Mouse (Mus musculus): ENCODE data around the gene Nhsl2.

Gene Nhsl2

GRCm38 (mm10) chrX:101983638-101984037 lies 134.5 kb downstream of the Nhsl2 start:
- DNase-seq (ENCODE audit: low spot score) = no peak

DNA sequence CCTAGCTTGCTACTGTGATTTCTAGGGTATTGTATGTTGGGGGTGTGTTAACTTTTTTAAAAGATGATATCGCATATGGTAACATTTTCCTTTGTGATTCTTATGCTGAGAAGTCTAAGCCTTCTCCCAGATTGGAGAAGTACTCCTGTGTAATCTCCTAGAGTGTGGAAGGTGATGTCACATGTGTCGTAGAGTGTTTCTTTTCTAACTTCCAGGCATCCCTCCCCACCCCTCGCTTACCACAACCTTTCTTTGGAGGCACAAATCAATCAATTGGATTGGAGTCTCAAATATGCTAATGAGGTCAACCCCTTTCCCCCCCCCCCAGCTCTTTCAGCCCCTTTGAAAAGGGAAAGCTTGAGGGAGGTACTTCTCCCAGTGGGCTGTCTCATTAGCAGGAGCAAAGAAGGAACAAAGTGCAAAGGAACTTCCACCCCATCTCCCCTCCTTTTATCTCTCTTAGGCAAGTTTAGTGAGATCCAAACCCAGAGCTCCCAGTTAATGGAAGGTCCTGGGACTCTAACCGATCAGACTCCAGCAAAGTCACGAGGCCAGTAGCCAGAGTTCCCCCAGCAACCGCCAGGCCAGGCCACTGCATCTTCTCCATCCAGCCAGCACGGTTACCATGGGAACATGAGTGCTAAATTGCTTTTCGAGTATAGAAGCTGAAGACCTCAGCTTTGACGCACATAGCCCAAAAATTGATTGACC lies 137.6 kb downstream of the Nhsl2 start:
- DNase-seq (ENCODE audit: low spot score) = no peak

GRCm38 (mm10) chrX:101993841-101994571 lies 144.8 kb downstream of the Nhsl2 start:
- DNase-seq (ENCODE audit: low spot score) = no peak

- DNase-seq (ENCODE audit: low spot score) = no peak
Observed at GRCm38 (mm10) chrX:101996726-101997125, 147.5 kb downstream of the Nhsl2 start.

- peak; percentile 37 for DNase-seq (ENCODE audit: low spot score)
Observed at GRCm38 (mm10) chrX:102003632-102004315, 154.6 kb downstream of the Nhsl2 start.

DNA sequence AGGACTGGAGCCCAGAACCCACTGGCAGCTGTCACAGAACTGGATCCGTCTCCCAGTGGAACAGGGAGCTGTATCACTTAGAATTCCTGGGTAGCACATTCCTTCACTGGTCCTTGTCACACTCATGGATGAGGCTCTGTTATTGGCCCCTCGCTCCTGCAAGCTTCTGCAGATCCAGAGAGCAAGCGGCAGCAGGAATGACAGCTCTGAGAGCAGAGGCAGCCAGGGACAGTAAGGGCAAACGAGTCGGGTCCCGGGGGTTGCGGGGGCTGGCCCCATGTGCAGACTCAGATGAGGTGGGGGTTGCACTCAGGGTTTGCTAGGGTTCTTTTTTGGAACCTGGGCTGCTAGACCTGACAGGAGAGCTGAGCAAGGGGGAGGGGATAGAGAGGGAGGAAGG lies 155.2 kb downstream of the Nhsl2 start:
- DNase-seq (ENCODE audit: low spot score) = no peak

DNA sequence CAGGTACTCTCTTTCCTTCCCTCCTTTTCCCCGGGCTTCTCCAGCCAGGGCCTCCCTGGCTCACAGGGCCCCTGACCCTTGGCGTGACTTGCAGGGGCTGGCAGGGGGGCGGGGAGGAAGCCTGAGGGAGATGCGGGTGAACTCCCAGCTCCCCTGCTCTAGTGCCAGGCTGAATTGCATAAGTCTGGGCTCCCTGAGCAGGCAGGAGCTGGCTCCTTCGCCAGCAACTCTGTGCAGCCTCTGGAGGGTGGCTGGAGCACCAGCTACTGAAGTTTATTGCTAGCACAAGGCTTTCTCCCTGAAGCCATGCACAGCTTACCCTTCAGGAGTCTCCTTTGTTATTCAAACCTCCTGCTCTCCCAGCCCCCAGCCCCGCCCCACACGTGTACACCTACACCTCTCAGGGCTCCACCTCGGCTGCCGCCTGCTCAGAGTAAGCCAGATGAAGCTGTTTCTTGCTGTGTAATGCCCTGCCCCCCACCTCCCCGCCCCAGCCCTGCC lies 156.0 kb downstream of the Nhsl2 start:
- no peak for DNase-seq (ENCODE audit: low spot score)

GRCm38 (mm10) chrX:102007935-102008334 lies 158.8 kb downstream of the Nhsl2 start:
- no peak for DNase-seq (ENCODE audit: low spot score)

- DNase-seq (ENCODE audit: low spot score) = no peak
Observed at GRCm38 (mm10) chrX:102017213-102017923, 168.2 kb downstream of the Nhsl2 start.

DNA sequence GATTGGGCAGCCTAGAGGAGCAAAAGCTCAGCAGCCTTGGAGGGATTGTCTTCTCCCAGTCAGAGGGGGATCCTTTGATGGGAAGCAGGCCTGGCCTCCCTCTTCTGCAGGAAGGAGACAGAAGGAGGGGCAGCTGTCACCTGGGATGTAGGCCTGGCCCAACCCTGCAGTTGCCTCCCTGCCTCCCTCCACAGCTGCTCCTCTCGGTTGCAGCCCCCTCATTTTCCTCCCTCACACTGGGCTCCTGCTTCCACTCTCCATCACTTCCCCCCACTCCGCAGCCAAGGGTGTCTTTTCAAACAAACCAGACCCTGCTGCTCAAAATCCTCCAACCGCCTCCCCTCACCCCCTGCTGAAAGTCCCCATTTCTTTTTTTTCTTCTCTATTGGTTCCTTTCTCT lies 169.7 kb downstream of the Nhsl2 start:
- no peak for DNase-seq (ENCODE audit: low spot score)

- no peak for DNase-seq (ENCODE audit: low spot score)
Observed at GRCm38 (mm10) chrX:102019471-102020240, 170.5 kb downstream of the Nhsl2 start.

GRCm38 (mm10) chrX:102024976-102025375 lies 175.8 kb downstream of the Nhsl2 start:
- DNase-seq (ENCODE audit: low spot score) = no peak

GRCm38 (mm10) chrX:102031851-102032250 lies 182.7 kb downstream of the Nhsl2 start:
- no peak for DNase-seq (ENCODE audit: low spot score)

DNA sequence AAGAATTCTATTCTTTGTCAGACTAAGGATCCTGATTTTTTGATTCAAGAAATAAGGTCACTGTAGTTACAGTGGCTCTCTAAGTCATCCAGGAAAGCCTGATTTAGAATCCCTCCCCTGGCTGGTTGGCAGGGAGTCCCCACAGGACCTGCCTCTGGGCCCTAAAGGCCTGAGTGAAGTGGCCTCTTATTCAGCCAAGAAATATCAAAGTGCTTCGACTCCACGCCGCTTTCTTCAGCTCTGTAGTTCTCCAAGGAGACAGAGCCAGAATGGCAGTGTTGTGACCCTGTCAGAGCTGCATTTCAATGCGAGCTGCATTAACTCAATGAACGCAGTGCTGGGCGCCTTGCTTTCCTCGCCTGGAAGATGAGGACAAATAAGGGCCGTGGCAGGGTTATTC lies 183.2 kb downstream of the Nhsl2 start:
- no peak for DNase-seq (ENCODE audit: low spot score)

DNA sequence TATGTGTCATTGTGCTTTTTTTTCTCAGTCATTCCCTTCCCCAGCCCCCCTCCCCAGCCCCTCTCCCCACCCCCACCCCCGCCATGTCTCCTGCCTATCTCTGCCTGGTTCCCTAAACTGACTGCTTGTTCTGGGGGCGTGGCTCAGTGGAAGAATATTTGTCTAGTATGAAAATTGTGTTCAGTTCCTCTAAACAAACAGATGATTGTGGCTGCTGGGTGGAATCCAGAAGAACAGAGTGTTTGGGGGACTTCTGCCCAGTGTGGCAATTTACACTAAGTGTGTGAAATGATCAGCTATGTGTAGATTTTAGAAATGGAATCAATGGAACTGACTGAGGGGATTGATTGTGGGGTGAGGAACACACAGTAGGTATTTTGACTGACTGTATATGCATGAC lies 184.4 kb downstream of the Nhsl2 start:
- DNase-seq (ENCODE audit: low spot score) = no peak

- no peak for DNase-seq (ENCODE audit: low spot score)
Observed at GRCm38 (mm10) chrX:102035671-102036070, 186.5 kb downstream of the Nhsl2 start.

DNA sequence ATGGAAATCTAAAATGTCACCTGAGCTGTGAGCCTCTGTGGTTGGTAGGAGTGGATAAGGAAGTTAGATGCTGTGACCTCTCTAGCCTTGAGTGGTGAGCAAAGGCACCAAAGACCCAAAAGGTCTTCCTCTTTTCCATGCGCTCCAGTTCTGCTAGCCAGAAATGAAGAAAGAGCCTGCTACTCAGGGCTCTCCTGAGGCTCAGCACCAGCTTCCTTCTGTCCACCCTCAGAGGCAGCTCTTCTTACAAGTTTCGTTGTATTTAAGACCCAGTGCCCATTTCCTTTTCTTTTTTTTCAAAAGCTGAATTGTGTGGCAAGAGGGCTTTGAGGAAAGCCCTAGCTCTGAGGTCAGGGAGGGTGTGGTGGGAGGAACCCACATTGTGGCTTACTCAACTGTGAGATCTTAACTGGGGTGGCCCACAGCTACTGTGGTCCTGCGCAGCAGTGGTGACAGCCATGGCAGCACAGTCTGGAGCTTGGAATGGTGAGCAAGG lies 187.7 kb downstream of the Nhsl2 start:
- no peak for DNase-seq (ENCODE audit: low spot score)

DNA sequence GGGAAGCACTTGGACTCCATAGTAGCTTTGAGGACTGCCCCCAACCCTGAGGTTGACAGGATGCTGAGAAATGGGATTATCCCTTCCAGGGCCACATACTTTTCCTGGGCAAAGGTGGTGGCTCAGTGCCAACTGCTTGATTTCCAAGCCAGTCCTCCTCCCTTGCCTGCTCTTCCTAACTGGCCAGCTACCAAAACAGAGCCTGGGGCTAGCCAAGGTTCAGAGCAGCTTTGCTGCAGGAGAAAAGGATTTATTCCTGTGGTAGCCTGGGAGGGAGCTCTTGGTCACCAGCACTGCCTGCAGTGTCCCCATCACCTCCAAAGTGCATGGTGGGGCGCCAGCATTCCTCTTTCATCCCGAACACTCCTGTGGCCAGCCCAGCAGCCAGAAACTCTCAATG lies 188.3 kb downstream of the Nhsl2 start:
- DNase-seq (ENCODE audit: low spot score) = no peak

DNA sequence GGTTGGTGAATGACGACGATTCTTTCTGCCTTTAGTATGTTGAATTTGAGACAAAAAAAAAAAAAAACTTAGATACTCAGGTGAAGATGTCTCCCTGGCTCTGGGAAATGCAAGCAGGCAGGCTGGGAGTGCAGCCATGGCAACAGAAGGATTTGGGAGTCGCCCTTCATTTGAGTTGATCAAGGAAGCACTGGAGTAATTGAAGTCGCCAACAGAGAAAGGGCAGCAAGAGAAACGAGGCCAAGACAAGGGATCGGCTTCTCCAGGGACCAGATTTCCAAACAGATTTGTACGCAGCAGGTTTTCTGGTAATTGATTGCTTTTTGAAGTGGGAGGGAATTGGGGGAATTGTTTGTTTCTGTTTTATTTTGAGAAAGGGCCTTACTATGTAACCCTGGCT lies 192.4 kb downstream of the Nhsl2 start:
- DNase-seq (ENCODE audit: low spot score) = no peak

GRCm38 (mm10) chrX:102042386-102042785 lies 193.2 kb downstream of the Nhsl2 start:
- no peak for DNase-seq (ENCODE audit: low spot score)

DNA sequence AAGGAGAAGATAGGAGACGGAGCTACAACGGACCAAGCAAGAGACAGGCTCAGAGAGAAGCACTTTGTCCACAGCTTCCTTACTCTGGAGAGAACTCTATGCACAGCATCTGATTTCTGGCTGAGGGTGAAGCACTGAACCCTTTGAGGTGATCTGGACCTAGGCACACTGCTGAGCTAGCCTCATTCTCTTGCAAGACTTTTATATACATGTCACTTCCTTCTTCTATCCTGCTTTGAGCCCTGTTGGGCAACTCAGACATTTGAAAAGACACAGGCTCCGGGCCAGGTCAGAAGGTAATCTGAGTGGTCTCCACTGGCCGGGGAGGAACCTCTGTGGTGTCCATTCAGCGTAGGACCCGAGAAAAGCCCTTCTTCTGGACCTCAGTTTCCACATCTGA lies 201.4 kb downstream of the Nhsl2 start:
- no peak for DNase-seq (ENCODE audit: low spot score)

All from layer of hippocampus, adult 9-10 months (tissue).